ENCODE assay signal across 7 mouse cellular contexts in the genomic region with DNA sequence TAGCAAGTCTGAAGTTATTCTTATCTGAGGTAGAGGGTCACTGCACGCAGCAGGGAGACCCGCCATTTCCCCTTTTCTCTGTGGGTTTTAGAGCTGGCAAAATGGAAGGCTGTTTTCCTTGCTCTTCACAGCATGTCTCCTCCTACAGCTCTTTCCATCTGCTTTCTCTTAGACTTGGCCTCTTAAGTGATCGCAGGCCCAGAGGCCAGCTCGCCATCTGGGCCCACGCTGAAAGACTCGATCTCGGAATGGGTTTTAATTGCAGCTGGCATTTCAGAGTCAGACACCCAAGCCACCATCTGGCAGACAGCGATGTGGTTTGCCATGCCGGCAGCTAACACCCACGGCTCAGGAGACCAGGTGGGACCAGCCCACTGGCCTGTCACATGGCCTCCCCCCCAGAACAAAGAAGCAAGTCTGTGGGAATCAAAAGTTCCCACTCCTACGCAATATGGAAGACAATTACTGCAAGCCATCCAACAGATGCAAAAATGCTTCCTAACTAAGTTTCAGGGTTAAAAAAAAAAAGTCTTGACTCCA. TPM values are rescaled to one million over a fixed set of nuclear protein-coding genes. Genes with fewer than 3 reads are reported as not detected.
A peak's percentile ranks its signal among the peaks of the same experiment; 100 is the strongest.
DNase-seq lines count a peak whose midpoint lies in the region; ATAC-seq lines count a peak whose summit lies in the region.

No protein-coding gene starts in this region.

- H3K4me1 ChIP-seq in forebrain, embryonic 14.5 days (ENCODE audit: control insufficient read depth, insufficient read depth, low read length) = no peaks in the 10 kb centered on the region; the same call in 1 of the 2 replicates
- peaks cover 33% of the 10 kb centered on the region for H3K4me1 ChIP-seq in limb, embryonic 12.5 days (replicated peaks)
- H3K4me1 ChIP-seq in heart, embryonic 12.5 days (replicated peaks) = peaks cover 26% of the 10 kb centered on the region
- peaks cover 5% of the 10 kb centered on the region; the same call in 1 of the 2 replicates for H3K4me1 ChIP-seq in intestine, embryonic 15.5 days (replicated peaks)

- 58% methylated on average over 11 of the region's 11 CpGs for WGBS in forebrain, embryonic 14.5 days
- 15% methylated on average over 11 of the region's 11 CpGs for WGBS in limb, embryonic 12.5 days
- WGBS in heart, embryonic 12.5 days = 80% methylated on average over 11 of the region's 11 CpGs
- WGBS in intestine, embryonic 15.5 days = 75% methylated on average over 11 of the region's 11 CpGs

- no peaks in the 10 kb centered on the region for H3K27me3 ChIP-seq in forebrain, embryonic 14.5 days (replicated peaks; ENCODE audit: control insufficient read depth, insufficient read depth, low read length)
- no peaks in the 10 kb centered on the region for H3K27me3 ChIP-seq in limb, embryonic 12.5 days
- no peaks in the 10 kb centered on the region for H3K27me3 ChIP-seq in heart, embryonic 12.5 days (replicated peaks)
- H3K27me3 ChIP-seq in intestine, embryonic 15.5 days (replicated peaks) = no peaks in the 10 kb centered on the region

- H3K9ac ChIP-seq in forebrain, embryonic 14.5 days (ENCODE audit: low read length) = no peak overlapping the region
- H3K9ac ChIP-seq in limb, embryonic 12.5 days (replicated peaks) = no peak overlapping the region
- H3K9ac ChIP-seq in heart, embryonic 12.5 days = no peak overlapping the region
- no peak overlapping the region for H3K9ac ChIP-seq in intestine, embryonic 15.5 days

- no peak overlapping the region for H3K27ac ChIP-seq in forebrain, embryonic 14.5 days (ENCODE audit: low read depth, low read length)
- H3K27ac ChIP-seq in limb, embryonic 12.5 days = peak overlapping the region; percentile 85
- H3K27ac ChIP-seq in heart, embryonic 12.5 days (ENCODE audit: poor library complexity, severe bottlenecking) = no peak overlapping the region
- H3K27ac ChIP-seq in intestine, embryonic 15.5 days = no peak overlapping the region

- no peaks in the 10 kb centered on the region for H3K36me3 ChIP-seq in forebrain, embryonic 14.5 days (ENCODE audit: control insufficient read depth, insufficient read depth, low read length)
- H3K36me3 ChIP-seq in limb, embryonic 12.5 days = peaks cover 7% of the 10 kb centered on the region
- 0 out of 2 replicates have a peak, but pooled peaks cover 4% of the 10 kb centered on the region for H3K36me3 ChIP-seq in heart, embryonic 12.5 days
- 0 out of 2 replicates have a peak, but pooled peaks cover 3% of the 10 kb centered on the region for H3K36me3 ChIP-seq in intestine, embryonic 15.5 days

- no peaks in the 10 kb centered on the region for H3K9me3 ChIP-seq in forebrain, embryonic 14.5 days (replicated peaks; ENCODE audit: control insufficient read depth, low read length)
- no peaks in the 10 kb centered on the region for H3K9me3 ChIP-seq in limb, embryonic 12.5 days
- no peaks in the 10 kb centered on the region for H3K9me3 ChIP-seq in heart, embryonic 12.5 days (replicated peaks)
- no peaks in the 10 kb centered on the region for H3K9me3 ChIP-seq in intestine, embryonic 15.5 days

- peak; percentile 65 for ATAC-seq in forebrain, embryonic 14.5 days
- peak; percentile 35; the same call in 1 of the 2 replicates for ATAC-seq in limb, embryonic 12.5 days (ENCODE audit: insufficient number of reproducible peaks, insufficient read depth, low FRiP score, low TSS enrichment, low read depth)
- ATAC-seq in heart, embryonic 12.5 days (ENCODE audit: insufficient number of reproducible peaks, low FRiP score) = no peak
- no peak for ATAC-seq in intestine, embryonic 15.5 days

- no peak overlapping the region for H3K4me3 ChIP-seq in forebrain, embryonic 14.5 days (ENCODE audit: low read depth, low read length)
- no peak overlapping the region for H3K4me3 ChIP-seq in limb, embryonic 12.5 days (replicated peaks)
- H3K4me3 ChIP-seq in heart, embryonic 12.5 days = no peak overlapping the region
- H3K4me3 ChIP-seq in intestine, embryonic 15.5 days (replicated peaks) = no peak overlapping the region

- H3K4me2 ChIP-seq in forebrain, embryonic 14.5 days (ENCODE audit: low read length) = no peak overlapping the region
- H3K4me2 ChIP-seq in limb, embryonic 12.5 days = no peak overlapping the region
- H3K4me2 ChIP-seq in heart, embryonic 12.5 days = no peak overlapping the region
- H3K4me2 ChIP-seq in intestine, embryonic 15.5 days (replicated peaks) = no peak overlapping the region

- peak; percentile 77 for DNase-seq in A20 (ENCODE audit: low read depth, low spot score)
- peak; percentile 47 for DNase-seq in CD4-positive, CD25-positive, alpha-beta regulatory T cell, adult 2 months (ENCODE audit: low read depth, low spot score)
- DNase-seq in forebrain, embryonic 14.5 days (ENCODE audit: low spot score) = peak; percentile 70
- DNase-seq in thymus, postnatal 10 days (ENCODE audit: low spot score in 2 of 2) = peak; percentile 37 to 52

RNA-seq across cellular contexts. Expression of a gene that starts 36.5 kb away (rescaled TPM):
- 5.5 and 7.7 TPM in 2 replicates for polyA plus RNA-seq in forebrain, embryonic 14.5 days (2014; fragmentation: Nextera tagmentation; extraction: Ambion mirVana)
- 25.3 and 28.6 TPM in 2 replicates for polyA plus RNA-seq in limb, embryonic 12.5 days (2016; fragmentation: Nextera tagmentation; extraction: Ambion mirVana)
- 22.0 and 22.3 TPM in 2 replicates for polyA plus RNA-seq in heart, embryonic 12.5 days (2016; fragmentation: Nextera tagmentation; extraction: Ambion mirVana)
- polyA plus RNA-seq in intestine, embryonic 15.5 days (2015; fragmentation: Nextera tagmentation; extraction: Ambion mirVana) = 28.3 and 31.8 TPM in 2 replicates

Comparison
In these comparisons a context has a peak if more than half of its experiments do, and no peak if none do; other contexts are left out.
1. ATAC-seq: peak in forebrain, embryonic 14.5 days (single experiment) and limb, embryonic 12.5 days (single experiment); none in heart, embryonic 12.5 days (single experiment) and intestine, embryonic 15.5 days (single experiment).
2. Peak in every context shown above with its lines, with median percentiles within 50 percentile points of each other: DNase-seq.